Mouse (Mus musculus): ENCODE results near the gene Nkpd1. TPM values are rescaled to one million over a fixed set of nuclear protein-coding genes. Genes with fewer than 3 reads are reported as not detected.

Gene Nkpd1
- polyA plus RNA-seq, 1 experiment from 2014 or later: not detected

DNA sequence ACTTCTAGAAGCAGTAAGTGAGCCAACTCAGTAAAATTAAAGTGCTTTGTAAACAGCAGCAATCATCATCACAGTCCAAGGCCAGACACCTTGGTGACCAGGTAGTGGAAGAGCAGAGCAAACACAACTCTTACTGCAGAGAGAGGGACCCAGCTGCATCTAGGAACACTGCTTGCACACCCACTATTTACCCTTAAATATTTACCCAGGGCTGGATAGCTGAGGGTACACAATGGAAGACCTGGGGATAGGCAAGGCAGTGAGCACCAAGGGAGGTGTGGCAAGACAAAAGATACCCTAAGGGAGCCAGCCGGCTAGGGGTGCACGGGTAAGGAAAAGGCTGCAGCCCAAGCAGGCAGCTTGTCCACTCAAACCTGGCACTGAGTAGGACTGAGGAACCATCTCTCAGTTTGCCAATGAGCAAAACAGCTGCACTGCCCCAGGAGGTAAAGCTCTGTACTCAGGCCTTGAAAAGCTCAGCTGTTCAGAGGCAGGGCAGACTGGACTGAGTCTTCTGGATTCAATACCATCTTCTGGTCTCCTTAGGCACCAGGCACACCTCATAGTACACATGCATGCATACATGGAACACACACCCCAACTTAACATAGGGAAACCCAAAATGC lies 29.8 kb downstream of the Nkpd1 start:
- peak; percentile 22 for ATAC-seq
- Histone ChIP-seq H3K9me3 (ENCODE audit: control insufficient read depth) (no peaks in the 10 kb centered on the region), H3K4me1 (replicated peaks; ENCODE audit: control insufficient read depth, insufficient read depth, low read length) (peaks cover 15% of the 10 kb centered on the region; the same call in 1 of the 2 replicates), H3K36me3 (ENCODE audit: control insufficient read depth, insufficient read depth) (no peaks in the 10 kb centered on the region; the same call in 1 of the 2 replicates), H3K9ac (ENCODE audit: low read depth, low read length) (no peak overlapping the region), H3K4me3 (ENCODE audit: low read depth, low read length) (no peak overlapping the region), H3K4me2 (replicated peaks; ENCODE audit: low read depth) (no peak overlapping the region), H3K27me3 (replicated peaks; ENCODE audit: control insufficient read depth, insufficient read depth, low read length) (no peaks in the 10 kb centered on the region), H3K27ac (ENCODE audit: low read depth, low read length) (no peak overlapping the region)
- no peak for TF ChIP-seq CTCF (IDR thresholded peaks at IDR 0.05; ENCODE audit: low read depth)
- 53% methylated on average over 2 of the region's 2 CpGs for WGBS

DNA sequence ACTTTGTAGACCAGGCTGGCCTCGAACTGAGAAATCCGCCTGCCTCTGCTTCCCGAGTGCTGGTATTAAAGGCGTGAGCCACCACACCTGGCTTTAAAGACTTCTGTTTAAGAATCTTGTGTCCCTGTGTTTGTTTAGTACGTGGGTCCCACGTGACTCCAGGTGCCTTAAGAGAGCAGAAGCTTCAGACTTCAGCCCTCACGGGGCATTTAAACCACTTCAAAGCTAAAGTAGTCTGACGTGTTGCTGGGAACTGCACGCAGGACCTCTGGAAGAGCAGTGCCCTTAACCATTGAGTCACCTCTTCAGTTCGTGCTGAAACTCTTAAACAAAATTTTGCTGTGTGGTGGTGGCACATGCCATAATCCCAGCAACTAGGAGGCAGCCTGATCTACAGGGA lies 31.8 kb downstream of the Nkpd1 start:
- no peaks in the 10 kb centered on the region for H3K9me3 ChIP-seq (ENCODE audit: control insufficient read depth)
- peaks cover 15% of the 10 kb centered on the region; the same call in 1 of the 2 replicates for H3K4me1 ChIP-seq (replicated peaks; ENCODE audit: control insufficient read depth, insufficient read depth, low read length)
- H3K4me3 ChIP-seq (ENCODE audit: low read depth, low read length): no peak overlapping the region
- H3K4me2 ChIP-seq (replicated peaks; ENCODE audit: low read depth): no peak overlapping the region
- no peak overlapping the region for H3K9ac ChIP-seq (ENCODE audit: low read depth, low read length)
- H3K27ac ChIP-seq (ENCODE audit: low read depth, low read length): no peak overlapping the region
- H3K27me3 ChIP-seq (replicated peaks; ENCODE audit: control insufficient read depth, insufficient read depth, low read length): no peaks in the 10 kb centered on the region
- no peak for TF ChIP-seq CTCF (IDR thresholded peaks at IDR 0.05; ENCODE audit: low read depth)
- no peak for ATAC-seq
- H3K36me3 ChIP-seq (ENCODE audit: control insufficient read depth, insufficient read depth): peaks cover 8% of the 10 kb centered on the region; the same call in 1 of the 2 replicates
- 61% methylated on average over 10 of the region's 10 CpGs for WGBS

DNA sequence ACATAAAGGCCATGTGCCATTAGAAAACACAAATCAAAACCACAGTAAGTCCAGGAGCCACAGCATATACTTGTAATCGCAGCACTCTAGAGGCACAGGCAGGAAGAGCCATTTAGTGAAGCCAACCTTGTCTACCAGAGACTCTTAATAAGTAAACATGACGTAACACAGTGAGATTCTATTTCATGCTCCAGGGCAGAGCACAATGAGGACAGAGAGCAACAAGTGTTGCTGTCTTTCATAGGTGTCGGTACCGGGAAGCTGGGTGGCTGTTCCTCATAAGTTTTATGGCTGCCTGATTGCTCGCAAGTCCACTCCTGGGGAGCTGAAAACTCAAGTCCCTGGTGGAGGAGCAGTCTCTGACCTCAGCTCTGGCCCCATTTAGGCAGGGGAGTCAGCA lies 34.0 kb downstream of the Nkpd1 start:
- peak overlapping the region; percentile 57; the same call in 1 of the 2 replicates for H3K27ac ChIP-seq (ENCODE audit: low read depth, low read length)
- no peak overlapping the region for H3K4me3 ChIP-seq (ENCODE audit: low read depth, low read length)
- 0 out of 2 replicates have a peak overlapping the region, but pooled peaks have one; percentile 11 for H3K9ac ChIP-seq (ENCODE audit: low read depth, low read length)
- H3K4me1 ChIP-seq (replicated peaks; ENCODE audit: control insufficient read depth, insufficient read depth, low read length): peaks cover 15% of the 10 kb centered on the region; the same call in 1 of the 2 replicates
- peak; percentile 25; the same call in 1 of the 2 replicates for ATAC-seq
- no peaks in the 10 kb centered on the region for H3K27me3 ChIP-seq (replicated peaks; ENCODE audit: control insufficient read depth, insufficient read depth, low read length)
- peak overlapping the region; percentile 6; the same call in 1 of the 2 replicates for H3K4me2 ChIP-seq (replicated peaks; ENCODE audit: low read depth)
- TF ChIP-seq CTCF (IDR thresholded peaks at IDR 0.05; ENCODE audit: low read depth): no peak
- peaks cover 12% of the 10 kb centered on the region; the same call in 1 of the 2 replicates for H3K36me3 ChIP-seq (ENCODE audit: control insufficient read depth, insufficient read depth)
- 42% methylated on average over 5 of the region's 5 CpGs for WGBS
- H3K9me3 ChIP-seq (ENCODE audit: control insufficient read depth): no peaks in the 10 kb centered on the region

DNA sequence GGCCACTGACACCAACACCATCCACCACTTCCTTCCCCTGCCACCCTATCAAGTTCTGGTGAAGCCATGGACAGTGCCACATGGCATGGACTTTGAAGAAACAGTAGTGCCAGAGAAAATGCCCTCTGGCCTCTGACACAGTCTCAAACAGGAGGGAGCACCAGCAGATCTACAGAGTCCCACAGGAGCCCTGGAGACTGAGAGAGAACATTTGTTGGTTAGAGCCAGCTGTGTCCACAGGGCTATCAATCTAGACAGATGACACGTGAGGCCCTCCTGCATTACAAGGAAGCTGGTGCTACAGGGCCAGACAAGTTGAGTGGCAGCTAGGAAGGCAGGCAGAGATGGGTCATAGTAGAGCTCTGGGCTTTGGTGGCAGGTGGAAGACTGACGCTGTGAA lies 34.8 kb downstream of the Nkpd1 start:
- Histone ChIP-seq H3K4me2 (replicated peaks; ENCODE audit: low read depth) (no peak overlapping the region), H3K36me3 (ENCODE audit: control insufficient read depth, insufficient read depth) (peaks cover 12% of the 10 kb centered on the region; the same call in 1 of the 2 replicates), H3K4me3 (ENCODE audit: low read depth, low read length) (no peak overlapping the region), H3K9me3 (ENCODE audit: control insufficient read depth) (no peaks in the 10 kb centered on the region), H3K27me3 (replicated peaks; ENCODE audit: control insufficient read depth, insufficient read depth, low read length) (no peaks in the 10 kb centered on the region), H3K9ac (ENCODE audit: low read depth, low read length) (0 out of 2 replicates have a peak overlapping the region, but pooled peaks have one; percentile 11), H3K27ac (ENCODE audit: low read depth, low read length) (peak overlapping the region; percentile 57), H3K4me1 (replicated peaks; ENCODE audit: control insufficient read depth, insufficient read depth, low read length) (peaks cover 15% of the 10 kb centered on the region; the same call in 1 of the 2 replicates)
- 32% methylated on average over 2 of the region's 2 CpGs for WGBS
- no peak for TF ChIP-seq CTCF (IDR thresholded peaks at IDR 0.05; ENCODE audit: low read depth)
- ATAC-seq: peak; percentile 68

DNA sequence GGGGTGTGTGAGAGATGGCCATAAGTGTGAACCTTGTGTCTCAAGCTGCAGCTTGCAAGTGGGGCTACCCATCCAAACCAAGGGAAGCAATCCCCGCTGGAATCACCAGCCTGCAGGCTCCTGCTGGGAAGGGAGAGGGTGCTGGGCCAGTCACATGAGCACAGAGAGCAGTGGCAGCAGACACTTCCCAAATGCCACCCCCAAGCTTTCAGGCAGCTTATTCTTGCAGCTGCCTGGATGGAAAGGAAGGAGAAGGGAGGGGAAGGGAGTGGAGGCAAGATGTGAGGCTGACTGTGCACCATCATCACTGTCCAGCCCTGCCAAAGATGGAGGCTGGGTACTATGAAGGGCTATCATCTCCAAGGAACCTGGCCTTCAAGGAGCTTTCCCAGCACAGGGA lies 36.5 kb downstream of the Nkpd1 start:
- H3K4me1 ChIP-seq (replicated peaks; ENCODE audit: control insufficient read depth, insufficient read depth, low read length): peaks cover 13% of the 10 kb centered on the region; the same call in 1 of the 2 replicates
- H3K4me3 ChIP-seq (ENCODE audit: low read depth, low read length): no peak overlapping the region
- no peaks in the 10 kb centered on the region for H3K9me3 ChIP-seq (ENCODE audit: control insufficient read depth)
- no peaks in the 10 kb centered on the region for H3K27me3 ChIP-seq (replicated peaks; ENCODE audit: control insufficient read depth, insufficient read depth, low read length)
- no peak overlapping the region for H3K9ac ChIP-seq (ENCODE audit: low read depth, low read length)
- WGBS: 80% methylated on average over 1 of the region's 1 CpGs
- H3K27ac ChIP-seq (ENCODE audit: low read depth, low read length): no peak overlapping the region
- ATAC-seq: no peak
- no peak for TF ChIP-seq CTCF (IDR thresholded peaks at IDR 0.05; ENCODE audit: low read depth)
- no peak overlapping the region for H3K4me2 ChIP-seq (replicated peaks; ENCODE audit: low read depth)
- H3K36me3 ChIP-seq (ENCODE audit: control insufficient read depth, insufficient read depth): peaks cover 12% of the 10 kb centered on the region; the same call in 1 of the 2 replicates

DNA sequence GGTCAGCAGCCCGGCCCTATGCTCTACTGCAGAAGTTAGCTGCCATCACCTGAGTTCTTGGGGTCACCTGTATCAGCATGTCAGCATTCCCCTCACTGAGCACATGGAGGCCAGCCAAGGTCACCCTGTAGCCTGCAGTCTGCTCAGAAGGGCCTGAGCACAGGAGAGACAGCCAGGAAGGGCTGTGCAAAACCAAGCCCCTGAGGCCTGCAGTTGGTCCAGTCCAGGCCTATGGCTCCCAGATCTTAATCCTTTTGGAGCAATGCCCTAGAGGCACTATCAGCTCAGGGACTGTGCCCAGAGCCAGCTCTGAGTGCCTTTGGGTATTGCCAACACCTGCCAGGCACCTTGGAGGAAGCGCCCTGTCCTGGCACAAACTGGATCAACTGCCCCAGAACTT lies 39.4 kb downstream of the Nkpd1 start:
- H3K4me2 ChIP-seq (replicated peaks; ENCODE audit: low read depth): no peak overlapping the region
- no peaks in the 10 kb centered on the region for H3K9me3 ChIP-seq (ENCODE audit: control insufficient read depth)
- 90% methylated on average over 2 of the region's 2 CpGs for WGBS
- no peak for ATAC-seq
- H3K4me1 ChIP-seq (replicated peaks; ENCODE audit: control insufficient read depth, insufficient read depth, low read length): peaks cover 17% of the 10 kb centered on the region; the same call in 1 of the 2 replicates
- no peak overlapping the region for H3K9ac ChIP-seq (ENCODE audit: low read depth, low read length)
- H3K4me3 ChIP-seq (ENCODE audit: low read depth, low read length): no peak overlapping the region
- no peak overlapping the region; the same call in 1 of the 2 replicates for H3K27ac ChIP-seq (ENCODE audit: low read depth, low read length)
- H3K27me3 ChIP-seq (replicated peaks; ENCODE audit: control insufficient read depth, insufficient read depth, low read length): no peaks in the 10 kb centered on the region
- peaks cover 12% of the 10 kb centered on the region; the same call in 1 of the 2 replicates for H3K36me3 ChIP-seq (ENCODE audit: control insufficient read depth, insufficient read depth)
- TF ChIP-seq CTCF (IDR thresholded peaks at IDR 0.05; ENCODE audit: low read depth): no peak

Data from intestine, postnatal 0 days (tissue).